Mouse (Mus musculus): ENCODE measurements at regions not wholly inside any gene's neighbourhood (a gene's known extent, or its start where the extent isn't known, plus 50 kb on each side); places are given as distances from the start of the nearest gene placed in this dataset.

DNA sequence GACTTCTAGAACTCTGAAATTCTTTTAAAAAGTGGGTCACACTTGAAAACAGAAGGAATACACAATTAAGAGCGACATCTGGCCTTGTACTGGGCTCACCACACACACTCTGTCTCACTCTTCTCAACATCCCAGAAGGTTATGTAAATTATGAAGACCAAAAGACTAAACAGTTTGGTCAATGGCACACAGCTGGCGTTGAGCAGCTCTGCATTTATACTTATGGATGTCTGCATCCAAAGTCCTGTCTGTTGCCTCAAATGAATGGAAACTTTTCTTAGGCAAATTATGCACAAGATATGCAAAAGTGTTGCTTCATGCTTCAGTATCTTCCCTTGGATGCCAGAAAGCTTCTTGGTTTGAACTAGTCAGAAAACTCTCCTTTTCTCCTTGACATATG is 323.5 kb downstream of the Ppp3ca start:
- no peak for DNase-seq (ENCODE audit: low spot score in 2 of 2)

DNA sequence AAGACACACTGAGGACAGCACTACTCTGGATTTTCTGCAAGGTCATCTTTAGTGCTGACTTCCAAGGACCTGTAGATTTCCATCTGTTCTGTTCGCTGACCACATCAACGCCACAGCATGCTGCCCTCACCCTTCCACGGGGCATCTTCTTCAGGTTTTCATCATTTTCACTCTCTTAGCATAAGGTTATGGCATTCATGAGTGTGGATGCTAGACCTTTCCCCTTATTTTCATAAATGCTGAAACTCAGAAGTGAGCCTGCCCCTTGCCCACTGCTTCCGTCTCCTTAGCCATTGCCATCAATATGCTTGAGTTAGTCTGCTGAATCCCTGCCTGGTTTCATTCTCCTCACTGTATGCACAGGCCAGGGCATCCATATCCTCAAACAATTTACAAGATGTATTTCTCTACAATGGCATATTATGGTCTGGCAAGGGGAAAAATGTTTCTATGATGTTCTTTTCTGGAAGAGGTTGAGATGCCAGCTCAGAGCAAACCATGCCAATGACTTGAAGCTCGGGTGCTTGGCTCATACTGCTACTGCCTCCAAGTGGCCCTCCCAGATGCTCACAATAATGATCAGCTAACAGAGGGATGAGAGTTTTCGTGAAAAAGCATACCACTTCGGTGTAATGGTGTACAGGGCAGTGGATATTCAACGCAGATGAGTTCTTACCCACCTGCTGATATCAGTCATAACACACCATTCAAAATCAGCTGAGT is 324.6 kb downstream of the Ppp3ca start:
- DNase-seq (ENCODE audit: low spot score in 2 of 2): no peak

DNA sequence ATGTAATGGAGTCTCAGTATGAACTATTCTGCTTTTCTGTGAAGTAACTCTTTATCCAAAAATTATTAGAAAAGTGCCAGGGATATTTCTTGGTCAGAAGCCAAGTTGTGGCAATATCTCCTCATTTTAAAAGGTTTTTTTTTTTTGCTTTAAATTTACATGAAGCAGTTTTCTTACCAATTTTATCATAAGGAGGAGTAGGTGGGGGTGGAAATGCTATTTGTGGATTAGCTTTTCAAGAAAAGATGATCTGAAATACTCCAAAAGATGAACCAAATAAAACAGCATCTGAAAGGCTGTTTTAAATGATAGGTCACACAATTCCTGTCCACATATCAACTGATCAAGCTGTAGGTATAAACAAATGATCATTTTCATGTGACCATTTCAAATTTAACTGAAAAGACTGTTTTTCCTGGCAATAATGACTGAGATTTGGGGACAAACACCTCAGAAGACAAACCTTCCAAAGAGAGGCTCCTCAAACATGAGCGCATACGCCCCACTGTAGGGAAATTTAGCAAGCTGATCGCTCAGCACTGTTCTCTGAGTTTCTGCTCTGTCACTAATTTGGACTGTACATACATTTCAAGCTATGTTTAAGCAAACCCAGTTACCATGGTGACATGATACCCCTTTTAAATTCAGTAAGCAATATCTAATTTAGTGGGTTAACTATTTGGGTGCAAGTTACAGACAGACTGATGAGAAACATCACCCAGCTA is 325.8 kb downstream of the Ppp3ca start:
- DNase-seq (ENCODE audit: low spot score in 2 of 2): no peak

DNA sequence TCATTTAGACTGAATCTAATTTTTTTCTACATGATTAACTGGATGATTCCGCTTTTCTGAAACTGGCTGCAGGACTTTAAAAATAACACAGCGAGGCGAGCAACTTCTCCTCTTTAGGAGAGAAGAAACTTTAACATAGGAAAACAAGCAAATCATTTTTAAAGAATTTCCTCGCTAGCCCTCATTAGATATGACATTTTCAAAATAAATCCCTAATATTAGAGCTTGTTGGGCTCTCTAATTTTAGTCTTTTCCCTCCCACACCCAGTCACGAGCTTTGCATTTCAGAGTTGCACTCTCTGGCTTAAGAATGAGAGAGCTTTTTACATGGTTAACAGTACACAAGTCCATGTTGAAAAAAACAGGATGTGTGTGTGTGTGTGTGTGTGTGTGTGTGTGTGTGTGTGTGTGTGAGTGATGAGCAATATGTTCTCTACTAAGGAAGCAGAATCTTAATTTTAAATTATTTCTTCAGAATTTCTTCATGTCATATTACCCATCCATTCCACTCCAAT is 326.5 kb downstream of the Ppp3ca start:
- no peak for DNase-seq (ENCODE audit: low spot score in 2 of 2)

DNA sequence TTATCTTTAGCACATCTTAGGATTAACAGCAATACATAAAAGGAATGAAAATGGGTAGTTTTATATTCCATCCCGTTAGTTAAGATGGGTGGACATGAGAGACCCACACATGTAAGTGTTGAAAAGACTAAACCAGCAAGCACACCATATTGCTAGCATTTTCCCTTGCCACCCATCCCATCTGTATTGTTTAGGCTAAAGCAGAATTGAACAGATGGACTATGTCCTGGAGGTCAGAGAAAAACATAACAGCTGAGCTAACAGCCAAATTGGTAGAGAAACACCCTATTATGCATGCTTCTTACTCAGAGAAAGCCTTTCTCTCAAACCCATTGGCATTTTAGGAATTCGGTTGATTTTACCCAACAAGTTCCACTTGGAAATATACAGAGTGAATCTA is 329.3 kb upstream of the Emcn start:
- no peak for DNase-seq (ENCODE audit: low spot score in 2 of 2)

DNA sequence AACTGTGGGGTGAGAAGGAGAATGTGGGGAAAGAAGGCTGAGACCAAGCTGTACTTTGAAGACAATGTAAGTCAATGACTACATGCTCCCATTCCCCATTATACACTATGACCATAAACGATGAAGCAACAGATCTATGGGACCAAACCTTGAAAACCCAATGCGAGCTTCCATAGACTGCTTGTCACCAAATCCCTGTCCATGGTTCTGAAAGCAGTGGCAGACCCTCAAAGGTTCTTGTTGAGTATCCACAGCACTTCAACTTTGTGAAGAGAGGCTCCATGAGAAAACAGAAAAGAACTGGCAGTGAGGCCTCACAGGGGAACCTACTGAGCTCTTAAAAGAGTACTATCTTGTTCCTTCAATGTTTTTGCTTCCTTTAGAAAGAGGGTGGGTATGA is 326.2 kb upstream of the Emcn start:
- DNase-seq (ENCODE audit: low spot score in 2 of 2): no peak

DNA sequence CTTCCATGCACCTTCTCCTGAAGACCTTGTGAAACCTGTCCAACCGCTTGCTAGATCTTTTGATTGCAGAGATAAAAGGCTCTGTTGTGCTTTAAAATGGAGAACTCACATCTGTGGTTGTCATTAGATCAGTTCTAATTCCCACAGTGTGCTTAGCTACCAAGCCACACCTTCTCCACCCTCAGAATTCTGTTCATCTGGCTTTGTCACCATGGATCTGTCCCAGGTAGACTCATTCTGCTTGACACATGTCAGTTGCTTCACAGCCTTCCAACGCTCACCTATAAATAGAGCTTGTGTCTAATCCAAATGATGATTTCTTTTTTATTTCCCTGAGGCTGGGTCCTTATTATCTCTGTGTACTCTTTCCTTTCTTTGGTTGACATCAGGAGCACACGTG is 325.7 kb upstream of the Emcn start:
- no peak for DNase-seq (ENCODE audit: low spot score in 2 of 2)

DNA sequence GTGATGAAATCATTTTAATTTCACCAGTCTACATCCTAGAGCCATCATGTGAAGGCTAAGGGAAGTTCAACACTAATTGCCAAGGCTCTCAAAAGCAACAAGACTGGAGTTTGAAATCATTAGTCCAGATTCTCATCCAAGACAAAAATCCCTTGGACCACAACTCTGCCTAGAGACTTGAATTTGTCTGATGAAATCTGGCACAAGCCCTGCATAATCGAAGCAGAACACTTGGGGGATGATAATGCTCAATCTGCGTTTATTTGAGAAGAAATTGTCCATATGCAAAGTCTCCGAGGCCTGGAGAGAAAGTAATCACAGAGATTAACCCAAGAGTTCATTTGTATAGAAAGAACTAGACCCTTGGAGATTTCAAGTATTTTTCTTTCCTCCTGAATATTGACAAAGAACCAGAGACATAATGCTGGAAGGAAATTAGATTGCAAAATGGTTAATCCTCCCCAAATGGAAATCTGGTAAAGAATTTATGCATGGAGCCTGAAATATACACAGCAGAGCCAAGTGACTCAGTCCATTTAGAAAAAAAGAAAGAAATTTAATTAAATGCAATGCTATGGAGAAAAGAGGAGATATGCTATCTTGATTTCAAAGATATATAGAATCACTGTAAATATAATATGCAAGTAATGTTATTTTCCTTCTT is 320.8 kb upstream of the Emcn start:
- DNase-seq (ENCODE audit: low spot score in 2 of 2): no peak

DNA sequence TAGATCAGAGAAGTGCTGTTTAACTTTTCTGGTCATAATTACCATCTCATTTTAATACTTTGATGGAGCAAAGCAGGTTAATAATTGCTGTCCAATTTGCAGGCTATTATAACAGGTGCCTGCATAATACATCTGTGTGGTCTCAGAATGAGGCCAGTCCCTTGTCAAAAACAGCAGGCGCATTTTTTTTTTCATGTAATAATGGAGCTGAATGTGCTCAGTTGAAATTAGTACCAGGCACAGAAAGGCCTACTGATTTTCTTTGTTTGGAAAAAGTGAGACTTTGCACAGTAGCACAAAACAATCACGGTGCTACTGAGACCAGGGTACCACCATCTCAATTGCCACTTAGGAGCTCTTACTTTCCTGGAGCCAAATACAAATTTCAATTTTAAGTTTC is 311.3 kb upstream of the Emcn start:
- no peak for DNase-seq (ENCODE audit: low spot score in 2 of 2)

DNA sequence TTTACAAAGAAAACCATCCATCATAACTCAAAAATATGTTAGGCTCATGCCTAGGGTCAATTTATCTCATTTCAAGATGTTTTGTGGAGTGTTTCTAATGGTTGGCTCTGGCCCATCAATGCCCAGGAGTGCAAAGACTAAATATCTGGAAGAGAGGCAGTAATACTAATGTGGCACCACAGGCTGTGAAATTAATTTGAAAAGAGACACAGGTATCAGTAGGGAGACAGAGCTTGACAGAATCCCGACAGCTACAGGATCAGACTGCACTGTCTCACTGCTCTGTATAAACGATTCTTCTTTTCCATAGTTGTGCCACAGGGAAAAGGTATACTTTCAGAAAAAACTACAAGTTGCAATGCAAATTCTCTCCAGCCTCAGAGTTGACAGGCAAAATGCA is 308.1 kb upstream of the Emcn start:
- DNase-seq (ENCODE audit: low spot score in 2 of 2): no peak

DNA sequence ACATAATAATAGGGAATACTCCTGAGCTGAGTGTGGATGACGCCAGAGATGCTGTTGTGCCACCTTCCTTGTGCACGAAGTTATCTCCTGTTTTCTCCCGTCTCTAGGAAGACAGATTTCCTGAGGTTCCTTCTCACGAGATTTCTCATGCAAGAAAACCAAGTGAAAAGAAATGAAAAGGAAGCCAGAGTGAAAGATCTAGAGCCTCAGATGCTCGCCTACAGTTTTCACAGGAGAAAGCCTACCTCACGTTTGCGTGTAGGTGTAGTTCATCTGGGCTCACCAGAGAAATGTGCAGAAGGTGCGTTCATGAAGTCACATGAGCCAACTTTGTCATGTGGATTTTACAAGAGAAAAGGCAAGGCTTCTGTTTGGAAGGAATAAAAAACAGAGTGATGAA is 301.2 kb upstream of the Emcn start:
- no peak for DNase-seq (ENCODE audit: low spot score in 2 of 2)

DNA sequence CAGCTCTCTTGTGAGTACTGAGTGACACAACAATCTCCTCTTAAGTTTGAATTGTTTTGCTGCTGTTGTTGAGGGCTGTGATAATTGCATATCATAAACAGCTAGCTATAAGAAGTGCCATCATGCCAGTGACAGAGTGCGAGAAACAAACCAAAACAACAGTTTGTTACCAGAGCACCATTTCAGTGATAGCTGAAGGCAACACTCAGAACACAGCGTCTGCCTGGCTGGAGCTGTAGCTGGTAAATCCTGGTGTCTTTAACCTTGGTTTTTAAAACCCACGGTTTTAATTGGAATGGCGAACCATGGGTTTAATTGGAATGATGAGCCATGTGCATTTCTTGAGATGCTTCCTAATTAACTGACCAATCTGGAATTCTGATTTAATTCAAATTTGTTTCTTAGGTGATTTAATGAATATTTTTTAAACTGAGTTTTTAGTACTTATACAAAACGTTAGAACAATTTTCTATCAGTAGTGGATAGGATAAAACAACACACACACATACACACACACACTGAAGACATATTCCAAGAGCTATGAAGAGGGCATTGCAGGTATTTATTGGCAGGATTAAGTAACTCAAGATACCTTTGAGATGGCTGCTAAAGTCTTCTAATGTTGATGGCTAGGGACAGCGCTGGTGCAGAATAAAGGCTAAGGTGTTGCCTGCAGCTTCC is 284.2 kb upstream of the Emcn start:
- no peak for DNase-seq (ENCODE audit: low spot score in 2 of 2)

DNA sequence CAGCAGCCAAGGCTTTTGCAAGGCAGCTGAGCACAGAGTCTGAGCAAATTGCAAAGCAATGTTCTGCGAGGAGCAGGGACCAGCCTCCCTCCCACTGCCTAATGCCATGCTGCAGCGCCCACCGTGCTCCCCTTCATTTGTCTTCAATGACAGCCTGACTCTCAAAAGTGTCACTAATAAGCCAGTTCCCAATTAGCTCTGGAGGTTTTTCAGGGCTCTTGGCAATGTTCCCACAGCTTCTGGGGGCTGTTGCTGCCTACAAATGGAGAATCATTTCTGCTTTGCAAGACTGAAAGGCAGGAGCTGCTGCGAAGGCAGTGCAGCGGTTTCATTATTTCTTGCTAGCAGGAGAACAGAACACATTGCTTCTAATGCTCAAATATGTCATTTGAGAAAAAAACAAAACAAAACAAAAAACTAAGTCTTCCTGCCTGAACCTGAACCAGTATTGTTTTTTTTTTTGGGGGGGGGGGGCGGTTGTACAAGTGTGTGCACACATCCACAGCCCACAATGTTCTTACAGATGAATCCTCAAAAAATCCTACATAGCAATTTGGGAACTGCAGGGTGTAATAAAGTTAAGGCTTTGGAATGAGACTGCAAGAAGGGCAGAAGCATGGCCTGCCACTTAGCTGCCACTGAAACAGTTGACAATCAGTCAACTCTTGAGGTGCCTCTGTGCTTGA is 283.5 kb upstream of the Emcn start:
- no peak for DNase-seq (ENCODE audit: low spot score in 2 of 2)

DNA sequence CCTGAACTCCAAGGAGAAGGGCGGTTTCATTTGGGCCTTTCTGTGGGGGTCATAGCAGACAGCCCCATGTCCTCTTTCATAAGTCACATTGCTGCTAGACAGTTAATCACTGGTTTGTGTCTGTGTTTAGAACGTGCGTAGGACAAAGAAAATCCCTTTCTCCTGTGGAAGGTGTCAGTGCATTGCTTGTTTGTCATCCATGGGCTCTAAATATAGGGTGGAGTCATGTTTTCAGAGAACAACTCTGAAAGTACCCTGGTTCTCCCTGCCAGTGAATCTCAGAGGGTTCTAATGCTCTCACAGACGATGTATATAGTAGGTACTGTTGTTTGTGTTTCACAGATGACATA is 283.0 kb upstream of the Emcn start:
- DNase-seq (ENCODE audit: low spot score in 2 of 2): no peak

DNA sequence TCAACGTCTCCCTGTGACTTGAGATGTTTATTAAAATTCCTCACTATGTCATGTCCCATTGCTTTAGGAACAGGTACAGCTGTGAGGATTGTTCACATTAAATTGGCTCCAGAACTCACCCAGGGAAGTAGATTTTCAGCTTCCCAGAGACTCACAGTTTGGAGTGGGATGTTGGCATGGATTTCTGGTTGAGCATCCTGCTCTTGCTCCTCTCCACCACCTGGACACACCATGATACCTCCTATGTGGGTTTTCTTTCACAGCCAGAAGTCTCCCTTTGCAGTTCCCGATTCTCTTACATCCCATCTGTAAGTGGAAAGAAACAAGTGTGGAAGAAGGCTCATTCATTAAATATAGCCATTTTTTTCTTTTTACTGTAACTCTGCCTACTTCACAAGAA is 278.8 kb upstream of the Emcn start:
- DNase-seq (ENCODE audit: low spot score in 2 of 2): no peak

DNA sequence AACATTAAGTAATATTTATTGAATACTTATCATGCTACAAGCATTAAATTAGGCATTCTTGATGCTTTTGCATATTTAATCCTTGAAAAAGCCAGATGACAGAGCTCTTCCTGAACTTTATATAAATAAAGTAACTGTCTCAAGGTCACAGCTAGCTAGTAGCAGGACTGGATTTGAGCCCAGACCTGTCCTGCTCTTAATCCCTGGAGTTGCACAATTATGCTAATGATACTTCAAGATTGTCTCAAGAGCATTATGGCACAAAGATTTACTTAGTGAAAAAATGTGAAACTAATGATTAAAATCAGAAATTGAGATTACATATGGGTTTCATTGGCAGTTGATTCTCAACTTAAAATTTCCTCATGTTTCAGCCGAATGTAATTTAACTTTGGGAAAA is 273.5 kb upstream of the Emcn start:
- no peak for DNase-seq (ENCODE audit: low spot score in 2 of 2)

DNA sequence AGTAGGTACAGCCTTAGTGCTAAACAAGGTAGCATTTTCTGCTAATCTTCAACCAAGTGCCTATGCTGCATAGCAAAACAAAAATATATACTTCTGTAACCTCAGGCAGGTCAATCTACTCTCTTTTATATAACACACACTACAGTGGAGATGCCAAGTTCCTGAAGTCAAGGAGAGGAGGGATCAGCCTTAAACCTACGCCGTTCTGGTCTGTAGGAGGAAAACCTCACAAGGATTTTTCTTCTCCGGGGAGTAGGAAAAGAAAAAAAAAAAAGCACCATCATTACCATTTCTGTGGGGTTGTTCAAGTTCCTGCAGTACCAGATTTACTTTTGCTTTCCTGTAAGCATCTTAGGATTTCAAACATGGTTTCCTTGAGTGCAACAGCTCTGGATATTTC is 271.5 kb upstream of the Emcn start:
- DNase-seq (ENCODE audit: low spot score in 2 of 2): no peak

DNA sequence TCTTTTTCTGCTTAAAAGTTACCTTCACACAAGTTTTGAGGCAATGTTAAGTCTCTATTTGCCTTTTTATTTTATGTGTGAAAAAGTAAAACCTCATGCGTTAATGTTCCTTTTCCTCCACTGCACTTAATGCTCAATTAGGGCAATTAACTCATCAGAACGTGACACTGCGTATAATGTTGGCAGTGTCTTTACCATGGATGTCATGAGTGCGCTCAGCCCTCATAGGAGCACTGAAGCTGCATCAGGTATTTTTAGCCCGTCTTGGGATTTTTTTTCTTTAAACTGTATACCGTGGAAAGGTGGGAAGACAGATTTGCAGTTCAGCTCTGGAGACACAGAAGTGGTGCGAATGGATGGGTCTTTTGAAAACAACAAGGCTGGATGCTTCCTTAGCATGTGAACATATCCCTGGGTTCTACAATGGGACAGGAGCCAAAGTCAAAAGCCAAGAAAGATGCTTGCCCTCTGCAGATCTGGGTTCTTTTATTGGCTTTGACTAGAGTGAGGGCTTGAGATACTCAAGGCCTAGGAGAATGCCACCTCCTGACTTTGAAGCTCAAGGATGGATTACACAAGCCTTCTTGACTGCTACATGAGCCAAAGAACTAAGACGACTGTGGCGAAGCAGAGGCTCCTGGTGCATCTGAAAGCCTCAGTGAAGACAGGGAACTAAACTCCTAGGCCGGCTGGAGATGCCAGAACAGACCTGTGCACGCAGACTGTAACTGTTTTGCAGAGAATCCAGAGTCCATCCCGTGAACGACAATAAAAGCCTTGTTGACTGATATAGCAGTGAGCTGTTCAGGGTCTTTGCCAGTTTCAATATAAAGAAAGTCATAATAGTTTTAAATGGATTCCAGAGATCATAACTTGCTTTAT is 262.9 kb upstream of the Emcn start:
- DNase-seq (ENCODE audit: low spot score in 2 of 2): no peak

DNA sequence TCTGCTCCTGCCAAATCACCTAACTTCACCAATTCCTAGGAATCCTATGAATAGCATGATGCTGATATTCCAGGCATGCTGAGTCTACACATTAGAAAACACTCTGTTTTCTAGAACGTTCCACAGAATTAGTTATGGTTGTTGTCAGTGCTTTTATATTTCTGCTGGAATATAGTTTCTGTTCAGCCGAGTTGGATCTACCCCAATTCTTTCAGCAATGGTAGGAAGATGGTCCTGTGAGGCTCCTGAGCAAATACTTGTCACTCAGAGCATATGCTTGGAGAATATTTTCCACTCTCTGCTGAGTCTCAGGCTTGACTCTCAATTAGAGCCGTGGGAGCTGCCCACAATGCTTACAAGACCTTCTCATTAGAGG is 262.3 kb upstream of the Emcn start:
- DNase-seq (ENCODE audit: low spot score in 2 of 2): no peak

DNA sequence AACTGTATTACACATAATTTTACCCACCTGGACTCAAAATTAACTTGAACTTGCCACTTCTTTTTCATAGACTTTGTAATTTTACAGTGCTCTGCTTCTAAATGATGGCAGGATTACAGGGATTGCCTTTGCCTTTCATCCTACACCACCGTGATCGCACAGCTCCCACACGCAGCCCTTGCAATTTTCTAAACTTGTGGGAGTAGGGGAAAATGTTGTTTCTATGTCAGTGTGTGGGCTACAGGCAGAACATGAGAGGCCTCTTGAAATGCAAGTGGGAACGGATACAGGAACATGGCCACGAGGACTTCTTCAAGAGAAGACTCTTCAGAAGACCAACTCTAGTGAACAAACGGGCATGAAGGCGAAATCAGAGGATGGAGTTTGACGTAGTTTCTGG is 254.0 kb upstream of the Emcn start:
- DNase-seq (ENCODE audit: low spot score in 2 of 2): no peak
